Mouse (Mus musculus) urinary bladder, postnatal 25 days (tissue): ENCODE measurements around the gene Tcte1.

ENCODE experiments used
- DNase-seq: peaks from one replicate; pipeline ENCODE4 v3.0.0; 2022; ENCODE audit warnings: low spot score

Gene Tcte1

DNA sequence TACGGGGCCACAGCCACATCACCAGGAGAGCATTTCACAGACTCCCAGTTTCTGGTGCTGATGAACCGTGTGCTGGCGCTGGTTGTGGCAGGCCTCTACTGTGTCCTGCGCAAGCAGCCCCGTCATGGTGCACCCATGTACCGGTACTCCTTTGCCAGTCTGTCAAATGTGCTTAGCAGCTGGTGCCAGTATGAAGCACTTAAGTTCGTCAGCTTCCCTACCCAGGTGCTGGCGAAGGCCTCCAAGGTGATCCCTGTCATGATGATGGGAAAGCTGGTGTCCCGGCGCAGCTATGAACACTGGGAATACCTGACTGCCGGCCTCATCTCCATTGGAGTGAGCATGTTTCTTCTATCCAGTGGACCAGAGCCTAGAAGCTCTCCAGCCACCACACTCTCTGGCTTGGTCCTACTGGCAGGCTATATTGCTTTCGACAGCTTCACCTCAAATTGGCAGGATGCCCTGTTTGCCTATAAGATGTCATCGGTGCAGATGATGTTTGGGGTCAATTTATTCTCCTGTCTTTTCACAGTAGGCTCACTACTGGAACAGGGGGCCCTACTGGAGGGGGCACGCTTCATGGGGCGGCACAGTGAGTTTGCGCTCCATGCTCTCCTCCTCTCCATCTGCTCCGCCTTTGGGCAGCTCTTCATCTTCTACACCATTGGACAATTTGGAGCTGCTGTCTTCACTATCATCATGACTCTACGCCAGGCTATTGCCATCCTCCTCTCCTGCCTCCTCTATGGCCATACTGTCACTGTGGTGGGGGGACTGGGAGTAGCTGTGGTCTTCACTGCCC is 43.3 kb downstream of the Tcte1 start:
- no peak for DNase-seq

DNA sequence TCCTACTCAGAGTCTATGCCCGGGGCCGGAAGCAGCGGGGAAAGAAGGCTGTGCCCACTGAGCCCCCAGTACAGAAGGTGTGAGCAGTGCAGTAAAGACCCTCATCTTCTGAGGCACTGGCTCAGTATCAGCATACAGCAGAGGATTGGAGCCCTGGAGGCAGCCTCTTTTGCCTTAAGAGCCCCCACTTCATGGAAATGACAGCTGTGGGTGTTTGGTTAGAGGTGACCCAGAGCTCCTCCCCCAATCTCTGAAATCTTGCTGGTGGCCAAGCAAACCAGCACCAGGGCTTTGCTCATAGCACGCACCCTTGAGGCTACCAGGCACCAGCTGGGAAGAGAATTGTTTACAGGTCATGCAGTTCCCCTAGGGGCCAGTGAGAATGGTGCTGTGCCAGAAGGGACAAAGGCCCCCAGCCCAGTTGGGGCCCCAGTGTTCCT is 43.9 kb downstream of the Tcte1 start:
- no peak for DNase-seq

DNA sequence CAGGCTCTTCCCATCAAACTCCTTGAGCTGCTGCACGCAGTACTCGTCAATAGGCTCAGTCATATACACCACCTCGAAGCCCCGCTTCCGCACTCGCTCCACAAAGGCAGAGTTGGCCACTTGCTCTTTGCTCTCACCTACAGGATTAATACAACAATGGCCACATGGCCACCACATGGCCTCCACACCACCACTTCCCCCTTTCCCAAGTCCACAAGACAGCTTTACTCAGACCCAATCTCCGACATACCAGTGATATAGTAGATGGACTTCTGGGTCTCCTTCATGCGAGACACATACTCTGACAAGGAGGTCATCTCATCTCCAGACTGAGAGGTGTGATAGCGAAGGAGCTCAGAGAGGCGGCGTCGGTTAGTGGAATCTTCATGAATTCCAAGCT is 45.8 kb downstream of the Tcte1 start:
- no peak for DNase-seq

DNA sequence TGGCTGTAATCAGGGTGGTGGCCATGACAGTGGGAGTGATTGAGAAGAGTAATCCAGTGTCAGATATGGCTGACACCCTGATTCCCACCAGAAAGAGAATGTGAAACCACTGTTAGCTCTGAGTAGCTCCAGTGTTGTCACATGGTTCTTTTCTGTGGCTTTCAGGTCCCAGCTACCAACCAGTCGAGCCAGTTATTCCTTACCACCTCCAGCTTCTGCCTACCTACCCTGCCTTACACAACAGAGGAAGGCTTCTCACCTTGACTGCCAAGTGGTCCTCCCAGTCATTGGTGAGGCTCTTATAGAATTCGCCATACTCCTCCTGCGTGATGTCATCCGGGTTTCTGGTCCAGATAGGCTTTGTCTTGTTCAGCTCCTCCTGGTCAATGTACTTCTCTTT is 46.8 kb downstream of the Tcte1 start:
- no peak for DNase-seq

DNA sequence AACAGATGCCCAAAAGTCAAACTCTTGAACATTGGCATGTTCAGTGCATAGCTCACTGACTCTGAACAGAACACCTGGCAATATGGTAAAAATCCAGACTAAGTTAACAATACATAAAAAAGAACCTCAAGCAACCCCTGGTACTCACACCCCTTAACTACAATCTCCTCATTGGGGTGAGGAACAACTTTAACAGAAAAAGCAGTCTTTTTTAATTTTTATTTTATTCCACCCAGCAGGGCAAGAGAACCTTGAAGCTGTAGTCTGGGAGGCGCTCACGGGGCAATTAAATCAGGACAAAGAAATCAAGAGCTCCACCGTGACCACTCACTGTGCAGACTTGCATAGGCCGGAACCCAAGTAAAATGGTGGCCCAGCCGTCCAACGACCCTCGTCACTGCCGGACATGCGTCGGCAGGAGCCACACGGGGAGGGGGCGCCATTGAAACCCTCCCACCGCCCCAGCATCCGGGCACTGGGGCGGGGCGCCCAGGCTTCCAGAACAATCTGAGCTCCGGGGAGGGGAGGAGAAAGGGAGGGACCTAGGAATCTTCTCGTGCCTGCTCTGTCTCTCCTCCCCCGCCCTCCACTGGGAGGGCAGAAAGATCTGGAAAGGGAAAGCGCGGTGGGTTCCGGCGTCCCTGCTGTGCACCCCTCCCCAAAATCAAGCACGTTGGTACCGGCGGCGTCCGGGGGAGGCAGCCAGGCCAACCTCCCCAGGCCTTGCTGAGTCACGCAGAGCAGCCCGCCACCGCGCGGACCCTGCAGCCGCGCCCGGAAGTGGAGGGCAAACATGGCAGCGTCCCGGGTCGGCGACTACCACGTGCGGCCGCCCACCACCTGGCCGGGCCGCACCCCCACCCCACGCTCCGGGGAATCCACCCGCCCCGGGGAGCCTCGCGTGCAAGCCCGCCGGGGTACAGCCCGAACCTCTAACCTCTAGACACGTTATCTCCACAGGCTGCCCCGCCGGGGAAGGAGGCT is 49.2 kb downstream of the Tcte1 start:
- DNase-seq = peak; percentile 54

DNA sequence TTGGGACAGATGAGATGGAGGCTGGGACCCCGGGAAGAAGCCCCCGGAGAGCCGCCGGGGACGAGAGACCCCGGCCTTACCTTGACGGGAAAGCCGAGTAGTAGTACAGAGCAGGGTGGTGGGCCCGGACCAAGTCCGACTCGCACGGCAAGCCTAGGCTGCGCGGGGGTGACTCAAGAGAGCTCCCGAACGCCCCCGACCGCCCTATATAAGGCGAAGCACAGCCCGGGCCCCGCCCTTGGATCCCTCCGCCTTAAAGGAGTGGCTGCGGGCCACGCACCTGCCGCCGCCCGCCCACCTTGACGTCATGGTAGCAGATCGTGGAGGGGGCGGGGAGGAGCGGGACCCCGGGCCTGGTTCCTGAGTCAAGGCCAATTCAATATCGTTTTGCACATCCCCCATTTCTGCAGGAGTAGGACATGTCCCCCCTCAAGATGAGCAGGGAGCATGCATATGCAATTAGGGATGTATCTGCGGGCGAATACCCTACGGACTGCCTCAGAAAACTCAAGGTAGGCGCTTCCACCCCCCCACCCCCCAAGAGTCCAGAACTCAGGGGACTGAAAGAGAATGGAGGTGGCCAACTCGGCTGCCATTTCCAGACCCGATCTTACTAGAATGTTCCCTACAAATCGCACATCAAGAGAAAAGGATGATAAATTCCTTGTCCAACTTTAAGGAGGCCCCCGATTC is 50.0 kb downstream of the Tcte1 start, which contains the start of gene Hsp90ab1:
TSS of gene Hsp90ab1 (minus strand) at position 185 of the 693 bp plus-strand sequence.
- peak; percentile 100 for DNase-seq

DNA sequence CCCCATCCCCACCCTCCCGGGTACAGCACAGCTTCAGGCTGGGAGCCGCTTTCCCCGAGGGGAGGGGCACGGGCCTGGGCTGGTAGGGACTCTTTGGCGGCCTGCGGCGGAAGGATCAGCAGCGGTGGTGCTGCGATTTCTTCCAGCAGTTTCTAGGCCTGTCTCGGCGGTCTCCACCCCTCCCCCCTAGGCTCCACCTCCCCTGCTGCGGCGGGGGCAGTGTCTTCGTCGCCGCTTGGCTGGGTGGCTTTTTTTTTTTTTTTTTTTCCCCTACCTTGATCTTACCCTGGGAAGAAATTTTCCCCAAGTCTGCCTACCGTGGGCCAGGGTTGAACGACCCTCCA is 50.5 kb downstream of the Tcte1 start:
- peak; percentile 96 for DNase-seq

DNA sequence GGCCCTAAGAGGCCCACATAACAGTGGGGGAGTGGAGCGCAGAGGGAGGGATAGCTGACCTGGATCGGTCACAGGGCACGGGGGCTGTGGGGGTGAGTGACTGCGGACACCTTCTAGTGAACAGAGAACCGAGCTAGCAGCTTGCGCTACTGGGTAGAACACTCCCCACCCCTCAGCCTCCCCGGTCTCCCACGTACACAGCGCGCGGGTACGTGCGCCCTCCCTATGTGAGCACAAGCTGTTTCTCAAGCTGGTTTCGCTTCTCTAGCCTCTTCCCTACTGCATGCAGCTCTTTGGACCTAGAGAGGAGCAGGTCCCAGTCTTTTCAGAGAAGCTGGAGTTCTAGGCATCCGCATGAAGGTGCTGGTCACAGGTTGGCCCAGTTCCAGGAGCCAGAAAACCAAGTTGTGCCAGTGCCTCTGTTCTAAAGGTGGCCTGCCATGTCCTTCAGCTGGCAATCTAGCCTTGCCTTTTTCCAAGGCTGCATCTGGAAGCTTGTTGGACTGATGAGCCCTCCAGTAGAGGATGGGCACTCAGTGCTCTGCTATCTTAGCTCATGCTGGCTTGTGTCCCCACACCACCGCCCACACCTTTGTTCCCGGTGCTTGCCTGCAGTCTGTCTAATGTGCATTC is 51.0 kb downstream of the Tcte1 start:
- peak; percentile 55 for DNase-seq

DNA sequence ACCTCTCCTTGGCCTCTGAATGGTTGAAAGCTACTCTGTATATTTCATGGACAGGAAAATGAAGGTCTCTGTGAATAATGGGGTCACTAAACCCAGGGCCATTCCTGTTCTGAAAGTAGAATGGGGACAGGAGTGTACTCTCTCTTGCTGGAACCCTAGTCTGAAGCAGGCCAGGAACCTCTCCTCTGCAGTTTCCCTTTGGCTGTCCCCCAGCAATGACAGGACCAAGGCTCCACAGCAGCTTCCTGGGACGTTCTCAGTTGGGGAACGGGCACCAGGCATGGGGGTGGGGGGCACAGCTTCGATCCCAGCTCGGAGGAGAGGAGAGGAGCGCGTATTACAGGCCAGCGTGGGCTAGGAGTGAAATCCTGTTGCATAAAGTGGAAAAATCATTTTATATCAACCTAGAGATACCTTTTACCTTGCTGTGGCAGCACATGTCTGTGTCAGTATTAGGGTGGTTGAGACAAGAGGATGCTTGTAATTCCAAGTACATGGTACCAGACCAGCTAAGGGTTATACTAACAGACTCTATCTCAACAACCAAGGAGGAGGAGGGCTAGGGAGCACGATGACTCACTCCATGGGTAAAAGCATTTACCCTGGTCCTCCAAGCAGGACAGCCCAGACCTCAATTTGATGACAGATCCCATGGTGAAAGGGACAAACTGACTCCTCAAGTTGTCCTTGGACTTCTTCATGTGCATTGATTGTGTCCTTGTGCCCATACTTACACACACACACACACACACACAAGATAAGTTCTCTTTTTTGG is 52.1 kb downstream of the Tcte1 start:
- no peak for DNase-seq

DNA sequence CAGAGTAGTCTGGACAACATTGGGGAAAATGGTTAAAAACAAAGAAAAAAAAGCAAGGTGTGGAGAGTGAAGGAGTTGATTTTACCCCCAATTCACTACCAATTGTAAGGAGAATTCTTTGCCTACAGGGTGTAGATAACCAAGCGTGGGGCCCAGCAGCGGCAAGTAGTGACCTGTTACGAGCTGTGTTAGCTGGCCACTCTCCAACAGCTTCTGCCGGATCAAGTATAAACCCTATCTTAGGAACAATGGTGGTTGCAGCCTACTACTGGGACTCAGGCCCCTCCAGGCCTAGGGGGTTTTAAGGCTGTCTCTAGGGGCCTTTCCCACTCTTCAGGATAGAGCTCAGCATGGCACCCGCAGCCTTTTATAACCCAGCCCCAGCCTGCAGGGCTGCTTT is 55.0 kb downstream of the Tcte1 start:
- DNase-seq = peak; percentile 50

DNA sequence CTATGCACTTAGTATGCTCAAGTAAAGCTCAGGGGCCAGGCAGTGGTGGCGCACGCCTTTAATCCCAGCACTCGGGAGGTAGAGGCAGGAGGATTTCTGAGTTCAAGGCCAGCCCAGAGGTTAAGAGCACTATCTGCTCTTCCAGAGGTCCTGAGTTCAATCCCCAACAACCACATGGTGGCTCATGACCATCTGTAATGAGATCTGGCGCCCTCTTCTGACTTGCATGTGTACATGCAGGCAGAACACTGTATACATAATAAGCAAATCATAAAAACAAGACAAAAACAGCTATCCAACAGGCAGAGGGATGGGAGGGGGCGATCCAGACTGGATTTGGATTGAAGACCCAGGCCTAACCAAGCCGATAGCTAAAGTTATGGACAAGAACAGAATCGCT is 55.6 kb downstream of the Tcte1 start:
- no peak for DNase-seq

DNA sequence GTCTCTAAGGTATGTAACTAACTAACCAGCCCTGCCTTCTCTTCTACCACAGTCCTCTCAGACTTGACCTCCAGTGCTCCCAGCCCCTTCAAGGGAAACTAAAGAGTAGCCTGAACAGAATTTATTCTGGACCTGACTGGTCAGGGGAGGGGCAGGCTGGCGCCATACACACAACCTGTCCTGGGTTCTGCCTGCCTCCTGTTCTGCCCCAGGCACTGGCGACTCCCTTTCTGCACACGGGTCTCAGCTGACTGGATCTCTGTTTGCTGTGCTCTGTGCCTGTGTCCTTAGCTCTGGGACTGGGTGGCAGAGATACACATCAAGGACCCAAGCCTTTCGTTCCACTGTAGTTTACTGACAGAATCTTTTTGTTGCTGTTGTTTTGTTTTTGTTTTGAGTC is 56.3 kb downstream of the Tcte1 start:
- no peak for DNase-seq

DNA sequence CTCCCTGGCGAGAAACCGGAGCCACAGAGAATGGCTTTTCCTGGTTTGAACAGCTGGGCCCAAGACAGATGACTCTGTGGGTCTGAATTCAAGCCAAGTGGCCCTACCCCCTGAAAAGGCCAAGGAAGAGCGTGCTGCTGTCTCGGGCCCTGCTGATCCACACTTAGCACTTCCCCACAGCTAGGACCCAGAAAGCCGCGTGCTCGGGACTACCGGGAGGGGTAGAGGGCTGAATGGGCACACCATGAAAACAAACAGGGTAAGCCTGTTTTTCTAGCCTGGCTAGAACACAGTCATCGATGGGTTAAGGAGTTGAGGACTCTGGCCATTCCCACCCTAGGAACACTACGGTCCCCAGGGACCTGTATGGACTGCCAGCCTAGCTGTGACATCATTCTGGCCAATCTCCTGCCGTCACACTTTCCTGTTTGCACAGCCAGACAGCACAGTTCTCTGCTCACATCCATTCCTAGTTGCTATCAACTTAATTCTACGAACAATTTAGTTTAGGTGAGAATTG is 57.8 kb downstream of the Tcte1 start:
- DNase-seq = no peak

DNA sequence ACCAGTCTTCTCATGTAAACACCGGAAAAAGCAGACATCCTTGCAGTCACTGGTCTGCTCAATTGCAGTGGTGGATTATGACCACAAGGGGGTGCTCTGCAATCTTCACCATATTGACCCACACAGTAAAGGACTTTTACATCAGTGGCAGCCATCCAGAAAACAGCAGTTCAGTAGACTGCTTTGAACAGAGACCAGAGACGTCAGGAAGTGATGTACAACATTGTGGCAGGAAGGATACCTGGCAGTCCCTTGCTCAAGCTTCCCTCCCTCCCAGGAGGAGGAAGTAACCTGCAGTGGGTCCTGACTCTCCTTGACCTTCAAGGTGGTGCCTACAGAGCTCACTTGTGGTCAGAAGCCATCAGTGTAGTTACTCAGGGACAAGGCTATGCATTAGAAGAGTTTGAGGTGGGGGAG is 58.3 kb downstream of the Tcte1 start:
- DNase-seq = peak; percentile 57

DNA sequence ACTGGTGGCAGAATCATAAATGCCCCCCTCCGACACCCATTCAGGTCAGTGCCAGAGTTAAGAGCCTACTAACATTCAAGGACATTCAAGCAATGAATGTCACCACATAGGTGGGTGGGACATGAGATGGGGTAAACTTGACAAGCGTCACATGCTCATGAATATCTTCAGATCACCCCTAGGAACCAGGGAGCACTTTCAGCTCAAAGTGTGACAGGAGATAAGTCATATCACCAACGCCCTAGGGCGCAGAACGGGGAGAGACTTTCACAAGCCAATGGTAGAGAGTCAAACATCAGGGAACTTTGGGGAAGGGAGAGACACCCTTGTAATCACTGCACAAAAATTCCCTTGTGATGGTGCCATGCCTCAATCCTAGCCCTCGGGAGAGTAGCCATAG is 59.0 kb downstream of the Tcte1 start:
- DNase-seq = no peak

DNA sequence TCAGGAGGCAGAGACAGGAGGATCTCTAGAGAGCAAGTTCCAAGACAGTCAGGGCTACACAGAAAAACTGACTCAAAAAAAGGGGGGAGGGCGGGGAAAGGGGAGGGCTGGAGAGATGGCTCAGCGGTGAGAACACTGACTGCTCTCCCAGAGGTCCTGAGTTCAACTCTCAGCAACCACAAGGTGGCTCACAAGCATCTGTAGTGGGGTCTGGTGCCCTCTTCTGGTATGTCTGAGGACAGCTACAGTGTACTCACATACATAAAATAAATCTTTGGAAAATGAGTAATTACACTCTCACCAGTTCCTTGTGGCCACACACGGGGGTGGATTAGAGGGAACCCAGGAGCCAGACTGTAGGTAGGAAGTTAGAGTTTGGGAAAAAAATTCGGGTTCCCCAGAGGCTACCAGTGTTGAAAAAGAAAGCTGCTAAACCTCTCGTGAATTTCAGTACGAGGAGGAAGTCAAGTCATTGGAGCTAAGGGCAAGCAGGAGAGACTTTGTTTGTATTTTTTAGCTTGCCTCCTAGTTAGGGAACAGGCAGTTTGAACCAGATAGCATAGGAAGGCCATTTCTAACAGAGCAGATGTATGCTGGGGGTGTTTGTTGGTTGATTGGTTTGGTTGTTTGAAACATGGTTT is 59.6 kb downstream of the Tcte1 start:
- DNase-seq = no peak

DNA sequence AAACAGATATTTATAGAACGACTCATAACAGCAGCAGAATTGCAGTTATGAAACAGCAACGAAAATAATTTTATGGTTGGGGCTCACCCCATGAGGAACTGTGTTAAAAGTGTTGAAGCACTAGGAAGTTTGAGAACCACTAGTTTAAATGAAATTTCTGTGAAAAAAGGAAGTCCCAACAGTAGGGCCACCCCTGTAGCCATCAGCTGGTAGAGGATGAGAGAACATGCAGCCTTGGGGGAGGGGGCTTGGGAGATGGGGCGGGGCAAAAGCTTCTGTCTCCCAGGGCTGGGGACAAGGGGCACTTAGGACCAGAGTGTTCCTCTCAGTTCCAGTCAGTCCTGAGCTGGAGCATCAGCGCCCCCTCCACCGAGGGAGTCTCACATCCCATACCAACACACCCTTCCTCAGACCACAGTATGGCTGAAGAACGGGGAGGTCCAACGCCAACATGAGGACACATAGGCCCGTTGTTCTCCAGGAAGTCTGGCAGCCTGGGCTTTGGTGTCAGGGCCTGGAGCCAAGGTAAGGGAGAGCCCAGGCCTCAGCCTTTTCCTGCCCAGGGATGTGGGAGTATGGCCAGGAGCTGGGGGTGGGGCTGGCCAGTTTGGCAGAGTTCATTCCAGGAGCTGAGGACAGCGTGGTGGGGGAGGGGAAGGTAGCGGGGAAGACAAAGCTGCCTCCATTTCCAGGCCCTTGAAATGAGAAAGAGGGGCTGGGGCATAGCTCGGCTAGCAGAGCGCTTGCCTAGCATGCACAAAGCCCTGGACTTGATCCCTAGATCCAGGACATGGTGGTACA is 61.1 kb downstream of the Tcte1 start:
- peak; percentile 61 for DNase-seq

DNA sequence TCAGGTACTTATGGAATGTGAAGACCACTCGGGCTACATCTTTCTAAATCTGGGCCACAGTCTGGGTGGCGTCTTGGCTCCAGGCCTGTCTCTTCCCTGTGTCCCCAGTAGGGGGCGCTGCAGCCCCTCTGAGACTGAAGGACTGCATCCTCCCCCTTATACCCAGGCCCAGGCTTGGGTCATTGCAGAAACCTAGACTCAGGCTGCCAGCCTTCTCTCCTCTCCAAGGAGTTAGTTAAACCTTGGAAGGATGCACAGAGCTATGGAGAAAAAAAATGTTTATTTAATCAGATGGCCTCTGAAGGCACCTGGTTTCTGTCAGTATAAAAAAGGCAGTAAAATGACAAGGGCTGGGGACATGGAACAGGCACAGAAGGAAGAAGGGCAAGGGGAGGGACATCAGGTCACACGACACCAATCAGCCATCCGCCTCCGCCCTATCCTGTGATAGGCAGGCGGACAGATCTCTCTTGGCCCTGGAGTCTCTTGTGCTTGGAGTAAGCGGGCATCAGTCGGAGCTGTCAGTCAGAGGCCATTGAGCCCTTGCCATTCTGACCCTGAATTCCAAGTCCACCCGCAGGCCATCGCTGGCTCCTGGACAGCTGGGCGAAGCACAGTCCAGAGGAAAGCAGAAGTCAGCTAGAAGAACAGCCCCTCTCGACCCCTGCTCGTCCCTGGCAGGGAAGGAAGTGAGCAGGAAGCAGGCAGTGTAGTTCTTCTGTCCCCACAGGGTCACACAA is 61.9 kb downstream of the Tcte1 start:
- DNase-seq = peak; percentile 68
